Mouse (Mus musculus) CD4-positive, CD25-positive, alpha-beta regulatory T cell, adult 2 months (primary cell): ENCODE results near the gene Plekhg4.

Experiments
- DNase-seq: peaks from one replicate; pipeline ENCODE4 v3.0.0-alpha.2; 2012; ENCODE audit warnings: low read depth, low spot score

Gene Plekhg4

DNA sequence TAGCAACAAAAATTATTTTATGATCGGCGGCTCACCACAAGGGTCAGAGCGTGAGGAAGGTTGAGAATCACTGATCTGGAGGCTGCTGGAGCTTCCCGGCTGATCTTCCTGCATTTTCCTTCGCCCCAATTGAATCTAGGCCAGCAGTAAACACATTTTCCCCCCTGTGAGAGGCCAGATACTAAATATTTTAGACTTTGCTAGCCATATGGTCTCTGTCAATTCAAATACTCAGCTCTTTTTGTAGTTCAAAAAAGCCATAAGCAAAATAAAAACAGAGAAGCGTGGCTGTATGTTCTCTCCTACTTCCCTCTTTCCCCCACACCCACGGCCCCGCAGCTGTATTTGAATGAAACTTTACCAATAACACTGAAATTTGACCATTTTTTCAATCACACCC is 30.4 kb downstream of the Plekhg4 start:
- DNase-seq: no peak

DNA sequence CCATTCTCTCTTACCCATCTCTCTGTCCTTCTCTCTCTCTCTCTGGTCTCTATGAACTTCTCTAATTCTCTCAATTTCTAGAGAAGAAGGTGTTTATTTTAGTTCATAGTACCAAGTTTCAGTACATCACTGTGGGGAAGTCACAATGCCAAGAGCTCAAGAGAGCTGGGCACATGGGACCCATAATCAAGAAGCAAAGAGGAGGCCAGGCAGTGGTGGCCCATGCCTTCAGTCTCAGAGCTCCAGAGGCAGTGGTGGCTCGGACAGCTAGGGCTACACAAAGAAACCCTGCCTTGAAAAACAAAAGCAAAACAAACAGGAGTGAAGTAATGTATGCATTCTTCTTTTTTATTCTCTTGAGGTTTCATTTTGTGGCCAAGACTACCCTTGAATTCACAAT is 31.4 kb downstream of the Plekhg4 start:
- no peak for DNase-seq

DNA sequence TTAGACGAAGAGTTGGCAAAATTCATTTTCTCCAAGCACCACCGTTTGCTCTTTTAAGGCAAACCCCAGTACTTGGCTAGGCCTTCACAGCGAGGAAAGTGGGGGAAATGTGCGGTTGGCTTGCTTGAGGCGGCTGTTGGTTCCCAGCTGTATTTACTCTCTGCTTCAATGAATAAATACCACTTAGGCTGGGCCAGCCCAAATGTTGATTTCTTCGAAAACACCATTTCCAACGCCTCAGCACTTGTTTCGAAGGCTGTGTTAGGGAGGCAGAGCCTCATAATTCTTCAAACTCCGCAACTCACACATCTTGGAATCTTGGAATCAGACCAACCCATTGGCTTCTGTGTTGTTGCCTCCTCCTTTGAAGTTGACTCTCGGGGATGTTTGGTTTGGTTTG is 33.3 kb downstream of the Plekhg4 start:
- no peak for DNase-seq

DNA sequence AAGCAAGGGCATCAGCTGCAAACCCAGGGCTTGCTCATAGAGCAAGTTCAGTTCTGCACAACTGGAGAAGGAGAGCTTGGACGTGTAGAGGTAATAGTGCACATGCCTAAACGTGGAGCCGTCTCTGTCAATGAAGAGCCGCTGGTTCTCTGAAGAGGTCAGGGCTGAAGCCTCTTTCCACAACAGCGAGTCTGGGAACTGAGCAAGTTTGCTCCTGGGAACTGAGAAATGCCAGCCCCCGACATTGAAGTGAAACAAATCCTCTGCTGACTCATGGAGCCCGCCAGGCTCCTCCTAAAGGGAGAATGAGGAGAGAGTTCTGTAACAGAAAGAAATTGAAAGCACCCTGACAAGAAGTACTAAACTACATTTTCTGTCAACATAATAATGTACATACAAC is 35.3 kb downstream of the Plekhg4 start:
- DNase-seq: no peak

DNA sequence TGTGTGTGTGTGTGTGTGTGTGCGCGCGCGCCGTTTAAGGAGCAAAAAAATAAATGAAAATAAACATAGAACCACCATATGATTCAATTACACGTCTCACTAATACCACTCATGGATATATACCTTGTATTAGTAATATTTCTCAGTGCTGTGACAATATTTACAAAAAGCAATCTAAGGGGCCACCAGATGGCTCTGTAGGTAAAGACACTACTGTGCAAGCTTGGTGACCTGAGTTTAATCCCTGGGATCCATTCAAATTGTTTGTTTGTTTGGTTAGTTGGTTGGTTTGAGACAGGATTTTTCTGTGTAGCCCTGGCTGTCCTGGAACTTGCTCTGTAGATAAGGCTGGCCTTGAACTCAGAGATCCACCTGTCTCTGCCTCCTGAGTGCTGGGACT is 36.9 kb downstream of the Plekhg4 start:
- no peak for DNase-seq

DNA sequence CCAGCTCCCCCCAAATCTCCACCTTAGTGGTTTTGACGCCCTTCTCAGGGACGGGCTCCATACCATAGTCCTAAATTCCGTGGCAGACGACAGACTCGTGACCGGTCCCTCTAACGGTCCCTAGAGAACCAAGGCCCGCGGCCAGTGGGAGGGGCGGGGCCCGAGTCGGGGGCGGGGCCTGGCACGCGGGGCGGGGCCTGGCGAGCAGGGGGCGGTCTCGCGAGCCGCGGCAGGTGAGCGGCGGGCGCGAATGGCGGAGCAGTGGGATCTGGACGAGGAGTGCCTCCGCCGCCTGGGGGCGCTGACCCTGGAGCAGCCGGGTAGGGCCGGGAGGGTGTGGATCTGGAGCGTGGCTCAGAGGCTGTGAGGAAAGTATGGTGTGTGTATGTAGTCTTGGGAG is 40.3 kb downstream of the Plekhg4 start, which contains the start of the genes Kctd19 and Lrrc36:
TSS of gene Kctd19 (minus strand) at position 112 of the 400 bp plus-strand sequence.
TSS of gene Lrrc36 (plus strand) at position 181 of the 400 bp plus-strand sequence.
- DNase-seq: peak; percentile 50

DNA sequence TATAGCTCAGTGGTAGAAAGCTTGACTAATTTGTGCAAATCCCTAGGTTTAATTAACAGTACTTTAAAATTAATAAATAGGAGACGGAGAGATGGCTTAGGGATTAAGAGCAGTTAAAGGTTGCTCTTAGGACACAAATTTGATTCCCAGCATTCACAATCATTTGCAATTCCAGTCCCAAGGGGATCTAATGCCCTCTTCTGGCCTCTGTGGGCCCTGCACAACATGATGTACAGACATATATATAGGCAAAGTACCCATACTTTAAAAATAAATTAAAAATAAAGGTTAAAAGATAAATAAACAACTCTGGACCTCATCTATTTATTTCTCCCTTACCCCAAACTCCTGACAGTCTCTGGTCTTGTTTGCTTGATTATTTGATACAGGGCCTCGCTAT is 45.9 kb downstream of the Plekhg4 start:
- no peak for DNase-seq

DNA sequence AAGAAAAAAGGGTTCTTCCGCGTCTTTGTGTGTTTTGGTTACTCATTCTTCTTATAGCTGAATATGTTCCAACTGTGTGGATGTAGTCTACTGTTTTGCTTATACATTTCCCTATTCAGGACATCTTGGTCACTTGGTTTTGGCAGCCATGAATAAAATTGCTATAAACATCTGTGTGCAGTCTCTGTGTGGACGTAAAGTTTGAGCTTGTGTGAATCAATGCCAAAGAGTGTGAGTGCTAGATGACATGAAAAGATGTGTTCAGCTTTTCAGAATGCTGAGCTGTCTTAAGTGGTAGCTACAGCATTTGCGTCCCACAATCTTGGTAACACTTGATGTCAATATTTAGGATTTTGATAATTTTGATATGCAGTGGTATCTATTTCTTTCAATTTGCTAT is 46.7 kb downstream of the Plekhg4 start:
- no peak for DNase-seq

DNA sequence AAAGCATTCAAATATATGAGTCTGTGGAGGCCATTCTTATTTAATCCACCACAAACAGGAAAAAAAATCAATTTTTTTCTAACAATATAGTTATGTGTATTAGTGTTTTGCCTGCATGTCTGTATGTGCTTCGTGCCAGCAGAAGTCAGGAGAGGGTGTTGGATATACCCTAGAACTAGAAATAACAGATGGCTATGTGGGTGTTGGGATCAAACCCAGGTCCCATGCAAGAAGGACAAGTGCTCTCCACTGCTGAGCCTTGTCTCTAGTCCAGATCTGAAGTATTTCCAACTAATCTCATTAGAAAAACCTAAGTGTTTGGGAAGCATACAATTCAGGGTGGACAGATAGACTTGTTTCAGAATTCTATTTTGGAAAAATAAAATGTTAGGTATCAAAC is 48.9 kb downstream of the Plekhg4 start:
- no peak for DNase-seq

DNA sequence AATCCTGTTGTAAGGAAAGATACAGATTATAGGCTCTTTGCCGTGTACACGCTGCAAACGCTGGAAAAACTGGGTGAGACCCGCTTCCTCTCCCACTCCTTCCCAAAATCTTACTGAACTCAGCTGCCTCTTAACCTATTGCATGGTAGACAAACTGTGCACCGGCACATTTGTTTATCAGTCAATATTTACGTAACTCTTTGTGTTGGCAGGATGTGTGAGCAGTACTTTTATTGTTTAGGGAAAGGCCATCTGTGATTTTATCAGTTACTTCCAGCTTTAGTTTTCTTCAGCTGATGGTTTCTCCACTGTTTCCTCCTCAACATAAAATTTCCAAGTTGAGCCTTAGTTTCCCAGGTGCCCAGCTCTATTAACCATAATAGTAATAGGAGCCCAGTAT is 53.8 kb downstream of the Plekhg4 start:
- no peak for DNase-seq

DNA sequence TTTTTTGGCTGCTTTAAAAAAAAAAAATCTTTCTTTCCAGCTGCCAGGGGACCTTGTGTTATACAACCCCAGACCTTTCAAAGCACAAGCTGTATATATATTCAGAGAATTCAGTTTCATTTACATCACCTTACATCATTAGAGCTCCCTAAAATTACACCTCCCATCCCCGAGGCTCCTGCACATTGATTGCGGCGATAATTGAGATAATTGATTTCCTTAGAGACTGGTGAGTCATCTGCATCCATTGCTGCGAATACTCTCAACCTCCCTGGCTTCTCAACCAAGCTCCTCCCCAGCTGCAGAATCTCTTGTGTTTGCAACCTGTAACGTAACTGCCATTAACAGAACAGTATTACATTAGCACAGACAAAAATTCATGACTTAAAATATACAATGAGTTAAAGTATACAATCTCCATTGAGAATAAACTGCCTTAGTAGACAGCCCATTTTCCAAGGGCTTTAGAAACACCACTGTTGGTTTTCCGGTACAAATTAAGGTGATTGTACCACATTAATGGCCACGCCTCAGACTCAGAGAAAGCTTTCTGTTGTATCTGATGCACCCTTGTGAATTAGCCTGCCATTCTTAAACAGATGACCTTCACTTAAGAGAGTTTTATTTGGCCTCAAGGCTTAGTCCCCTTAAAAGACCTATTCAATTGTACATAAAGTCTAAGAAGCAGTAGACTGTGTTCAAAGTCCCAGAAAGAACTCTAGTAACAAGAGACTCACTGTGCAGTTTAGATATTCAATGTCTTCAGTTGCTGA is 58.9 kb downstream of the Plekhg4 start:
- no peak for DNase-seq
